Mouse (Mus musculus): ENCODE measurements around the gene Wwox. TPM values are rescaled to one million over a fixed set of nuclear protein-coding genes. Genes with fewer than 3 reads are reported as not detected.

The Wwox gene
- polyA plus RNA-seq, 1 experiment from 2014 or later = 14.3 TPM

- Histone ChIP-seq H3K27me3 (no peaks in the 10 kb centered on the region), H3K9ac (no peak overlapping the region), H3K4me3 (replicated peaks) (no peak overlapping the region), H3K4me1 (no peaks in the 10 kb centered on the region), H3K27ac (no peak overlapping the region), H3K36me3 (replicated peaks) (no peaks in the 10 kb centered on the region), H3K9me3 (no peaks in the 10 kb centered on the region), H3K4me2 (no peak overlapping the region)
- WGBS = 84% methylated on average over 4 of the region's 4 CpGs
- ATAC-seq (ENCODE audit: low FRiP score) = no peak
These were observed 247.0 kb downstream of the Wwox start for GRCm38 (mm10) chr8:114686462-114686861.

- 90% methylated on average over 11 of the region's 11 CpGs for WGBS
- no peaks in the 10 kb centered on the region for H3K4me1 ChIP-seq
These were observed 249.3 kb downstream of the Wwox start for GRCm38 (mm10) chr8:114688732-114689131.

GRCm38 (mm10) chr8:114694566-114695198 lies 255.2 kb downstream of the Wwox start:
- H3K9ac ChIP-seq = no peak overlapping the region
- H3K4me2 ChIP-seq = no peak overlapping the region
- WGBS = 88% methylated on average over 4 of the region's 4 CpGs
- H3K27me3 ChIP-seq = no peaks in the 10 kb centered on the region
- H3K4me1 ChIP-seq = no peaks in the 10 kb centered on the region
- no peak for ATAC-seq (ENCODE audit: low FRiP score)
- no peak overlapping the region for H3K27ac ChIP-seq
- no peaks in the 10 kb centered on the region for H3K36me3 ChIP-seq (replicated peaks)
- H3K4me3 ChIP-seq (replicated peaks) = no peak overlapping the region
- no peaks in the 10 kb centered on the region for H3K9me3 ChIP-seq

More at GRCm38 (mm10) chr8:114688732-114689131, 249.3 kb downstream of the Wwox start:
- Histone ChIP-seq H3K27me3 (no peaks in the 10 kb centered on the region), H3K4me2 (no peak overlapping the region), H3K9ac (no peak overlapping the region), H3K36me3 (replicated peaks) (no peaks in the 10 kb centered on the region), H3K9me3 (no peaks in the 10 kb centered on the region), H3K27ac (no peak overlapping the region), H3K4me3 (replicated peaks) (no peak overlapping the region)
- no peak for ATAC-seq (ENCODE audit: low FRiP score)

GRCm38 (mm10) chr8:114703517-114703916 lies 264.1 kb downstream of the Wwox start:
- no peaks in the 10 kb centered on the region for H3K36me3 ChIP-seq (replicated peaks)
- no peaks in the 10 kb centered on the region for H3K27me3 ChIP-seq
- no peak overlapping the region for H3K27ac ChIP-seq
- no peak overlapping the region for H3K4me3 ChIP-seq (replicated peaks)
- H3K9me3 ChIP-seq = no peaks in the 10 kb centered on the region
- no peak overlapping the region for H3K9ac ChIP-seq
- 85% methylated on average over 5 of the region's 5 CpGs for WGBS
- no peak for ATAC-seq (ENCODE audit: low FRiP score)
- no peak overlapping the region for H3K4me2 ChIP-seq
- H3K4me1 ChIP-seq = peaks cover 7% of the 10 kb centered on the region

GRCm38 (mm10) chr8:114707538-114708138 lies 268.2 kb downstream of the Wwox start:
- Histone ChIP-seq H3K27ac (peak overlapping the region; percentile 50; the same call in 1 of the 2 replicates), H3K36me3 (replicated peaks) (no peaks in the 10 kb centered on the region; the same call in 1 of the 2 replicates), H3K4me2 (no peak overlapping the region), H3K9me3 (no peaks in the 10 kb centered on the region), H3K4me1 (peaks cover 7% of the 10 kb centered on the region), H3K4me3 (replicated peaks) (no peak overlapping the region), H3K9ac (no peak overlapping the region), H3K27me3 (no peaks in the 10 kb centered on the region)
- ATAC-seq (ENCODE audit: low FRiP score) = 0 out of 2 replicates have a peak, but pooled peaks have one; percentile 17
- 69% methylated on average over 15 of the region's 15 CpGs for WGBS

- H3K4me3 ChIP-seq (replicated peaks) = no peak overlapping the region
- 63% methylated on average over 13 of the region's 13 CpGs for WGBS
- ATAC-seq (ENCODE audit: low FRiP score) = no peak
- no peaks in the 10 kb centered on the region for H3K27me3 ChIP-seq
- H3K27ac ChIP-seq = no peak overlapping the region
- H3K4me2 ChIP-seq = no peak overlapping the region
- no peak overlapping the region for H3K9ac ChIP-seq
- H3K4me1 ChIP-seq = no peaks in the 10 kb centered on the region
- H3K36me3 ChIP-seq (replicated peaks) = no peaks in the 10 kb centered on the region; the same call in 1 of the 2 replicates
- H3K9me3 ChIP-seq = no peaks in the 10 kb centered on the region
These were observed 276.0 kb downstream of the Wwox start for GRCm38 (mm10) chr8:114715318-114716070.

GRCm38 (mm10) chr8:114716546-114717255 lies 277.2 kb downstream of the Wwox start:
- H3K9ac ChIP-seq = no peak overlapping the region

GRCm38 (mm10) chr8:114718821-114719220 lies 279.4 kb downstream of the Wwox start:
- Histone ChIP-seq H3K4me1 (no peaks in the 10 kb centered on the region), H3K4me2 (no peak overlapping the region), H3K4me3 (replicated peaks) (no peak overlapping the region), H3K27ac (no peak overlapping the region), H3K9ac (no peak overlapping the region), H3K36me3 (replicated peaks) (no peaks in the 10 kb centered on the region), H3K27me3 (no peaks in the 10 kb centered on the region; the same call in 1 of the 2 replicates), H3K9me3 (no peaks in the 10 kb centered on the region)
- 77% methylated on average over 4 of the region's 4 CpGs for WGBS
- no peak for ATAC-seq (ENCODE audit: low FRiP score)

More at GRCm38 (mm10) chr8:114716546-114717255, 277.2 kb downstream of the Wwox start:
- Histone ChIP-seq H3K27ac (no peak overlapping the region), H3K27me3 (no peaks in the 10 kb centered on the region; the same call in 1 of the 2 replicates), H3K4me2 (no peak overlapping the region), H3K9me3 (no peaks in the 10 kb centered on the region), H3K4me1 (no peaks in the 10 kb centered on the region), H3K36me3 (replicated peaks) (no peaks in the 10 kb centered on the region; the same call in 1 of the 2 replicates), H3K4me3 (replicated peaks) (no peak overlapping the region)
- ATAC-seq (ENCODE audit: low FRiP score) = no peak
- 82% methylated on average over 14 of the region's 14 CpGs for WGBS

- Histone ChIP-seq H3K4me3 (replicated peaks) (no peak overlapping the region), H3K9ac (no peak overlapping the region), H3K36me3 (replicated peaks) (no peaks in the 10 kb centered on the region), H3K27me3 (no peaks in the 10 kb centered on the region; the same call in 1 of the 2 replicates), H3K4me2 (no peak overlapping the region), H3K4me1 (no peaks in the 10 kb centered on the region), H3K9me3 (no peaks in the 10 kb centered on the region), H3K27ac (no peak overlapping the region)
- ATAC-seq (ENCODE audit: low FRiP score) = no peak
- 62% methylated on average over 5 of the region's 5 CpGs for WGBS
These were observed 283.2 kb downstream of the Wwox start for GRCm38 (mm10) chr8:114722611-114723010.

- Histone ChIP-seq H3K4me3 (replicated peaks) (peak overlapping the region; percentile 13), H3K9me3 (no peaks in the 10 kb centered on the region), H3K9ac (no peak overlapping the region), H3K27me3 (peaks cover 5% of the 10 kb centered on the region), H3K4me1 (peaks cover 16% of the 10 kb centered on the region), H3K4me2 (peak overlapping the region; percentile 43), H3K27ac (0 out of 2 replicates have a peak overlapping the region, but pooled peaks have one; percentile 32), H3K36me3 (replicated peaks) (no peaks in the 10 kb centered on the region)
- peak; percentile 55; the same call in 1 of the 2 replicates for ATAC-seq (ENCODE audit: low FRiP score)
- 19% methylated on average over 17 of the region's 17 CpGs for WGBS
These were observed 292.0 kb downstream of the Wwox start for GRCm38 (mm10) chr8:114731260-114732140.

- peak; percentile 14; the same call in 1 of the 2 replicates for ATAC-seq (ENCODE audit: low FRiP score)
- Histone ChIP-seq H3K9ac (no peak overlapping the region), H3K4me3 (replicated peaks) (no peak overlapping the region), H3K4me2 (no peak overlapping the region), H3K27ac (no peak overlapping the region), H3K4me1 (peaks cover 15% of the 10 kb centered on the region), H3K36me3 (replicated peaks) (no peaks in the 10 kb centered on the region; the same call in 1 of the 2 replicates), H3K27me3 (no peaks in the 10 kb centered on the region), H3K9me3 (peaks cover 15% of the 10 kb centered on the region)
- WGBS = 41% methylated on average over 12 of the region's 12 CpGs
These were observed 303.9 kb downstream of the Wwox start for GRCm38 (mm10) chr8:114743185-114743915.
